Mouse (Mus musculus): ENCODE data around the gene Myd88. TPM values are rescaled to one million over a fixed set of nuclear protein-coding genes. Genes with fewer than 3 reads are reported as not detected.

Myd88 gene
- polyA plus RNA-seq, 1 experiment from 2014 or later, result 25.9 TPM

Other genes starting within 250 kb of the Myd88 start
- 20.0 and 20.1 TPM in 2 replicates for gene Plcd1, start 247.9 kb downstream of the Myd88 start, polyA plus RNA-seq (2015; fragmentation: Nextera tagmentation; extraction: Ambion mirVana)
- 2.6 and 6.2 TPM in 2 replicates for gene Dlec1, start 238.9 kb downstream of the Myd88 start, polyA plus RNA-seq (2015; fragmentation: Nextera tagmentation; extraction: Ambion mirVana)
- 26.9 and 30.5 TPM in 2 replicates for gene Acaa1b, start 184.3 kb downstream of the Myd88 start, polyA plus RNA-seq (2015; fragmentation: Nextera tagmentation; extraction: Ambion mirVana)
- gene Gm47289, start 182.2 kb downstream of the Myd88 start, polyA plus RNA-seq (2015; fragmentation: Nextera tagmentation; extraction: Ambion mirVana), result not detected in 2 replicates
- gene Slc22a13, start 132.3 kb downstream of the Myd88 start, polyA plus RNA-seq (2015; fragmentation: Nextera tagmentation; extraction: Ambion mirVana), result 7.6 and 9.8 TPM in 2 replicates
- gene Oxsr1, start 19.0 kb downstream of the Myd88 start, polyA plus RNA-seq (2015; fragmentation: Nextera tagmentation; extraction: Ambion mirVana), result 12.3 and 14.2 TPM in 2 replicates
- gene Acaa1a, start 1.7 kb downstream of the Myd88 start, polyA plus RNA-seq (2015; fragmentation: Nextera tagmentation; extraction: Ambion mirVana), result 111 and 121 TPM in 2 replicates
- 20.8 and 26.9 TPM in 2 replicates for gene Xylb, start 16.0 kb upstream of the Myd88 start, polyA plus RNA-seq (2015; fragmentation: Nextera tagmentation; extraction: Ambion mirVana)
- 0.30 TPM in 1 of 2 replicates, not detected in the other for gene Slc22a14, start 24.1 kb upstream of the Myd88 start, polyA plus RNA-seq (2015; fragmentation: Nextera tagmentation; extraction: Ambion mirVana)
- gene Acvr2b, start 60.7 kb upstream of the Myd88 start, polyA plus RNA-seq (2015; fragmentation: Nextera tagmentation; extraction: Ambion mirVana), result 36.4 and 36.6 TPM in 2 replicates
- 24.1 and 25.3 TPM in 2 replicates for gene Exog, start 103.5 kb upstream of the Myd88 start, polyA plus RNA-seq (2015; fragmentation: Nextera tagmentation; extraction: Ambion mirVana)
- 0.19 and 0.32 TPM in 2 replicates for gene Scn5a, start 237.6 kb upstream of the Myd88 start, polyA plus RNA-seq (2015; fragmentation: Nextera tagmentation; extraction: Ambion mirVana)

Measured in kidney, embryonic 15.5 days (tissue).